Mouse (Mus musculus) forebrain, embryonic 16.5 days (tissue): ENCODE measurements at regions not wholly inside any gene's neighbourhood (a gene's known extent, or its start where the extent isn't known, plus 50 kb on each side); places are given as distances from the start of the nearest gene placed in this dataset.

Experiments
- ATAC-seq: fragments of 200-750 bp; cut with Nextera tagmentation; 2 replicates; pipeline ENCODE4 v1.8.0; 2017; ENCODE audit warnings: mild to moderate bottlenecking, moderate library complexity
- H3K27ac ChIP-seq: fragments of 300-500 bp; sonication (generic); 2 replicates; pipeline ENCODE4 v1.5.1; 2014; ENCODE audit warnings: low read length, control low read depth
- H3K27me3 ChIP-seq: fragments of 300-500 bp; sonication (generic); replicated peaks from 2 replicates; pipeline ENCODE4 v1.6.1; 2014; ENCODE audit warnings: low read length; ENCODE audit not compliant: control insufficient read depth, insufficient read depth
- H3K36me3 ChIP-seq: fragments of 300-500 bp; sonication (generic); 2 replicates; pipeline ENCODE4 v1.6.1; 2014; ENCODE audit not compliant: control insufficient read depth, insufficient read depth
- H3K4me1 ChIP-seq: fragments of 300-500 bp; sonication (generic); replicated peaks from 2 replicates; pipeline ENCODE4 v1.6.1; 2014; ENCODE audit warnings: low read length; ENCODE audit not compliant: control insufficient read depth, insufficient read depth
- H3K4me2 ChIP-seq: fragments of 300-500 bp; sonication (generic); 2 replicates; pipeline ENCODE4 v1.6.1; 2014; ENCODE audit warnings: mild to moderate bottlenecking, low read length, control low read depth
- H3K4me3 ChIP-seq: fragments of 300-500 bp; sonication (generic); replicated peaks from 2 replicates; pipeline ENCODE4 v1.5.1; 2014; ENCODE audit warnings: mild to moderate bottlenecking, low read length, control low read depth
- H3K9ac ChIP-seq: fragments of 300-500 bp; sonication (generic); replicated peaks from 2 replicates; pipeline ENCODE4 v1.6.1; 2014; ENCODE audit warnings: low read depth, low read length, control low read depth
- H3K9me3 ChIP-seq: fragments of 300-500 bp; sonication (generic); 2 replicates; pipeline ENCODE4 v1.6.1; 2016; ENCODE audit warnings: low read length; ENCODE audit not compliant: control insufficient read depth
- WGBS: fragments of 180-500 bp; shearing (Covaris S2); extraction: QIAGEN DNeasy Blood & Tissue Kit; methylation state at CpG from one replicate; pipeline ENCODE4 v1.1.7; 2014; 5-methylcytosine and 5-hydroxymethylcytosine counted together

GRCm38 (mm10) chr12:92015373-92015772, 166.4 kb upstream of the Sel1l start:
- H3K4me2 ChIP-seq = no peak overlapping the region
- 0 out of 2 replicates have a peak, but pooled peaks cover 2% of the 10 kb centered on the region for H3K4me1 ChIP-seq
- no peaks in the 10 kb centered on the region for H3K27me3 ChIP-seq
- no peak overlapping the region for H3K27ac ChIP-seq
- no peak overlapping the region for H3K9ac ChIP-seq
- no peaks in the 10 kb centered on the region for H3K36me3 ChIP-seq
- 85% methylated on average over 2 of the region's 2 CpGs for WGBS
- no peak overlapping the region for H3K4me3 ChIP-seq
- H3K9me3 ChIP-seq = no peaks in the 10 kb centered on the region
- no peak for ATAC-seq

GRCm38 (mm10) chr12:92013979-92014378, 165.0 kb upstream of the Sel1l start:
- Histone ChIP-seq H3K4me3 (no peak overlapping the region), H3K4me2 (no peak overlapping the region), H3K36me3 (no peaks in the 10 kb centered on the region), H3K9me3 (no peaks in the 10 kb centered on the region), H3K27me3 (no peaks in the 10 kb centered on the region), H3K4me1 (0 out of 2 replicates have a peak, but pooled peaks cover 2% of the 10 kb centered on the region), H3K9ac (no peak overlapping the region), H3K27ac (no peak overlapping the region)
- no peak; the same call in 1 of the 2 replicates for ATAC-seq
- 76% methylated on average over 8 of the region's 8 CpGs for WGBS

- Histone ChIP-seq H3K4me3 (no peak overlapping the region), H3K9ac (no peak overlapping the region), H3K36me3 (no peaks in the 10 kb centered on the region), H3K9me3 (no peaks in the 10 kb centered on the region), H3K4me1 (0 out of 2 replicates have a peak, but pooled peaks cover 2% of the 10 kb centered on the region), H3K27me3 (no peaks in the 10 kb centered on the region), H3K27ac (no peak overlapping the region), H3K4me2 (no peak overlapping the region)
- ATAC-seq = peak; percentile 40; the same call in 1 of the 2 replicates
- 6% methylated on average over 8 of the region's 8 CpGs for WGBS
These were observed 164.3 kb upstream of the Sel1l start for GRCm38 (mm10) chr12:92013244-92013643.

- H3K4me1 ChIP-seq = peaks cover 7% of the 10 kb centered on the region
- H3K36me3 ChIP-seq = no peaks in the 10 kb centered on the region
- WGBS = 15% methylated on average over 12 of the region's 12 CpGs
- no peaks in the 10 kb centered on the region for H3K9me3 ChIP-seq
- peak overlapping the region; percentile 71 for H3K27ac ChIP-seq
- no peak overlapping the region for H3K9ac ChIP-seq
- peak overlapping the region; percentile 15; the same call in 1 of the 2 replicates for H3K4me2 ChIP-seq
- H3K27me3 ChIP-seq = no peaks in the 10 kb centered on the region
- peak; percentile 97 for ATAC-seq
- H3K4me3 ChIP-seq = no peak overlapping the region
These were observed 155.6 kb upstream of the Sel1l start for GRCm38 (mm10) chr12:92004391-92005094.

- Histone ChIP-seq H3K4me1 (no peaks in the 10 kb centered on the region; the same call in 1 of the 2 replicates), H3K4me2 (no peak overlapping the region), H3K27me3 (no peaks in the 10 kb centered on the region), H3K9me3 (no peaks in the 10 kb centered on the region), H3K27ac (no peak overlapping the region), H3K4me3 (no peak overlapping the region), H3K36me3 (no peaks in the 10 kb centered on the region), H3K9ac (no peak overlapping the region)
- 89% methylated on average over 2 of the region's 2 CpGs for WGBS
- ATAC-seq = no peak
These were observed 150.1 kb upstream of the Sel1l start for GRCm38 (mm10) chr12:91999031-91999430.

- WGBS = 10% methylated on average over 1 of the region's 1 CpGs
- H3K4me3 ChIP-seq = no peak overlapping the region
- H3K4me2 ChIP-seq = no peak overlapping the region
- no peaks in the 10 kb centered on the region for H3K27me3 ChIP-seq
- ATAC-seq = peak; percentile 69
- no peaks in the 10 kb centered on the region for H3K9me3 ChIP-seq
- no peak overlapping the region for H3K27ac ChIP-seq
- no peaks in the 10 kb centered on the region for H3K36me3 ChIP-seq
- H3K9ac ChIP-seq = no peak overlapping the region
- no peaks in the 10 kb centered on the region for H3K4me1 ChIP-seq
These were observed 148.4 kb upstream of the Sel1l start for GRCm38 (mm10) chr12:91997404-91997803.

- H3K4me3 ChIP-seq = no peak overlapping the region
- no peak overlapping the region for H3K4me2 ChIP-seq
- no peaks in the 10 kb centered on the region for H3K36me3 ChIP-seq
- WGBS = 75% methylated on average over 2 of the region's 2 CpGs
- no peaks in the 10 kb centered on the region for H3K27me3 ChIP-seq
- H3K9me3 ChIP-seq = no peaks in the 10 kb centered on the region
- no peaks in the 10 kb centered on the region for H3K4me1 ChIP-seq
- no peak overlapping the region for H3K27ac ChIP-seq
- no peak for ATAC-seq
- no peak overlapping the region for H3K9ac ChIP-seq
These were observed 146.6 kb upstream of the Sel1l start for GRCm38 (mm10) chr12:91995545-91995944.

GRCm38 (mm10) chr12:91986448-91986847, 137.5 kb upstream of the Sel1l start:
- Histone ChIP-seq H3K27me3 (no peaks in the 10 kb centered on the region), H3K27ac (no peak overlapping the region), H3K9me3 (no peaks in the 10 kb centered on the region), H3K4me3 (no peak overlapping the region), H3K9ac (no peak overlapping the region), H3K4me1 (no peaks in the 10 kb centered on the region), H3K4me2 (no peak overlapping the region), H3K36me3 (no peaks in the 10 kb centered on the region)
- WGBS = 59% methylated on average over 4 of the region's 4 CpGs
- peak; percentile 85 for ATAC-seq

- Histone ChIP-seq H3K4me3 (no peak overlapping the region), H3K9me3 (no peaks in the 10 kb centered on the region), H3K27me3 (no peaks in the 10 kb centered on the region), H3K4me1 (no peaks in the 10 kb centered on the region), H3K9ac (no peak overlapping the region), H3K4me2 (no peak overlapping the region), H3K27ac (no peak overlapping the region), H3K36me3 (no peaks in the 10 kb centered on the region)
- ATAC-seq = no peak
- WGBS = 56% methylated on average over 7 of the region's 7 CpGs
These were observed 131.4 kb upstream of the Sel1l start for GRCm38 (mm10) chr12:91980321-91980720.
